Mouse (Mus musculus) CH12.LX (cell line): Measurements from ENCODE around the gene Bco1. TPM values are rescaled to one million over a fixed set of nuclear protein-coding genes. Genes with fewer than 3 reads are reported as not detected.

Source experiments
- DNase-seq: peaks from one replicate; pipeline ENCODE4 v3.0.0-alpha.2; 2013; ENCODE audit errors: extremely low read depth
- H3K27ac ChIP-seq: 2 replicates; pipeline ENCODE4 v1.5.1; 2012; ENCODE audit warnings: low read depth, mild to moderate bottlenecking, control low read depth, moderate library complexity; ENCODE audit not compliant: insufficient read depth
- H3K27me3 ChIP-seq: replicated peaks from 2 replicates; pipeline ENCODE3; 2012; ENCODE audit warnings: inconsistent platforms
- H3K36me3 ChIP-seq, 2 experiments: replicated peaks in 1 of 2; 2 replicates each; pipeline versions ENCODE3 to v1.6.1; 2012; ENCODE audit warnings: inconsistent platforms in 1 of 2, low read length in 1 of 2, mild to moderate bottlenecking in 1 of 2, mixed read lengths in 1 of 2, moderate library complexity in 1 of 2; ENCODE audit not compliant: control insufficient read depth in 1 of 2, insufficient read depth in 1 of 2
- H3K4me1 ChIP-seq, 2 experiments: 2 replicates each; pipeline ENCODE4 v1.6.1; 2012; ENCODE audit warnings: inconsistent platforms in 1 of 2, moderate library complexity in 1 of 2; ENCODE audit not compliant: insufficient read depth in 2 of 2, control insufficient read depth in 1 of 2
- H3K4me2 ChIP-seq: 2 replicates; pipeline ENCODE4 v1.6.1; 2012; ENCODE audit warnings: low read depth, mild to moderate bottlenecking, control low read depth; ENCODE audit not compliant: poor library complexity, insufficient read depth, severe bottlenecking
- H3K4me3 ChIP-seq, 3 experiments: fragments of 150-350 bp in 1 of 3; sonication (generic) in 1 of 3; replicated peaks in 1 of 3; 2 replicates each; pipeline versions ENCODE3 to v1.5.1; 2011 to 2012; ENCODE audit warnings: low read depth in 2 of 3, low read length in 2 of 3, mild to moderate bottlenecking in 2 of 3, moderate library complexity in 2 of 3, control low read depth in 1 of 3, improper control_type of control experiment in 1 of 3, inconsistent platforms in 1 of 3, mixed read lengths in 1 of 3; ENCODE audit not compliant: poor library complexity in 1 of 3
- H3K79me2 ChIP-seq: replicated peaks from 2 replicates; pipeline ENCODE4 v1.6.1; 2012; ENCODE audit warnings: mild to moderate bottlenecking, moderate library complexity; ENCODE audit not compliant: control insufficient read depth, poor library complexity, insufficient read depth, severe bottlenecking; ENCODE audit errors: extremely low read depth
- H3K9ac ChIP-seq: 2 replicates; pipeline ENCODE4 v1.6.1; 2012; ENCODE audit warnings: low read depth, mild to moderate bottlenecking, control low read depth, moderate library complexity; ENCODE audit not compliant: insufficient read depth
- H3K9me3 ChIP-seq: replicated peaks from 2 replicates; pipeline ENCODE3; 2012; ENCODE audit warnings: low read length, inconsistent platforms, mixed read lengths
- BHLHE40 ChIP-seq: IDR thresholded peaks from 2 replicates; pipeline ENCODE4 v1.6.1; 2011; ENCODE audit warnings: mild to moderate bottlenecking, low read depth, low read length, improper control_type of control experiment
- CHD1 ChIP-seq: IDR thresholded peaks from 2 replicates; pipeline ENCODE4 v1.6.1; 2012; ENCODE audit warnings: low read depth, low read length, improper control_type of control experiment, inconsistent platforms
- CHD2 ChIP-seq: IDR thresholded peaks from 2 replicates; pipeline ENCODE4 v1.6.1; 2011; ENCODE audit warnings: low read length, improper control_type of control experiment
- CTCF ChIP-seq, 2 experiments: IDR thresholded peaks in 1 of 2; conservative IDR thresholded peaks in 1 of 2; 2 replicates each; pipeline ENCODE4 v1.5.1; 2011 to 2012; ENCODE audit warnings: low read depth in 2 of 2, low read length in 2 of 2, improper control_type of control experiment in 1 of 2, inconsistent platforms in 1 of 2, mild to moderate bottlenecking in 1 of 2, moderate library complexity in 1 of 2
- ELF1 ChIP-seq: IDR thresholded peaks from 2 replicates; pipeline ENCODE4 v1.6.1; 2014; ENCODE audit warnings: low read depth, mild to moderate bottlenecking, inconsistent platforms, low read length, improper control_type of control experiment
- ETS1 ChIP-seq: conservative IDR thresholded peaks from 2 replicates; pipeline ENCODE4 v1.6.1; 2012; ENCODE audit warnings: low read depth, mild to moderate bottlenecking, inconsistent platforms, low read length, improper control_type of control experiment, moderate library complexity
- GABPA ChIP-seq: IDR thresholded peaks from 2 replicates; pipeline ENCODE4 v1.6.1; 2012; ENCODE audit warnings: low read depth, low read length, improper control_type of control experiment, inconsistent platforms; ENCODE audit not compliant: insufficient replicate concordance
- IRF4 ChIP-seq: IDR thresholded peaks from 2 replicates; pipeline ENCODE4 v1.6.1; 2014; ENCODE audit warnings: low read depth, mild to moderate bottlenecking, inconsistent platforms, low read length, improper control_type of control experiment
- JUND ChIP-seq: conservative IDR thresholded peaks from 2 replicates; pipeline ENCODE4 v1.6.1; 2011; ENCODE audit warnings: low read depth, low read length, improper control_type of control experiment
- MAX ChIP-seq: IDR thresholded peaks from 2 replicates; pipeline ENCODE4 v1.6.1; 2011; ENCODE audit warnings: low read length, improper control_type of control experiment
- MAZ ChIP-seq: IDR thresholded peaks from 2 replicates; pipeline ENCODE4 v1.6.1; 2012; ENCODE audit warnings: low read depth, mild to moderate bottlenecking, inconsistent platforms, low read length, improper control_type of control experiment, moderate library complexity
- MEF2A ChIP-seq: IDR thresholded peaks from 2 replicates; pipeline ENCODE4 v1.6.1; 2014; ENCODE audit warnings: low read depth, mild to moderate bottlenecking, inconsistent platforms, low read length, improper control_type of control experiment, borderline replicate concordance
- MYC ChIP-seq: IDR thresholded peaks from 2 replicates; pipeline ENCODE4 v1.6.1; 2011; ENCODE audit warnings: low read depth, mild to moderate bottlenecking, improper control_type of control experiment, low read length
- POLR2AphosphoS2 ChIP-seq: IDR thresholded peaks from 2 replicates; pipeline ENCODE4 v1.6.1; 2011; ENCODE audit warnings: low read depth, low read length, improper control_type of control experiment
- RAD21 ChIP-seq: IDR thresholded peaks from 2 replicates; pipeline ENCODE4 v1.6.1; 2011; ENCODE audit warnings: low read depth, mild to moderate bottlenecking, low read length, improper control_type of control experiment, moderate library complexity
- RCOR1 ChIP-seq: conservative IDR thresholded peaks from 2 replicates; pipeline ENCODE4 v1.6.1; 2012; ENCODE audit warnings: low read depth, mild to moderate bottlenecking, inconsistent platforms, low read length, improper control_type of control experiment
- SMC3 ChIP-seq: IDR thresholded peaks from 2 replicates; pipeline ENCODE4 v1.6.1; 2011; ENCODE audit warnings: low read depth, low read length, improper control_type of control experiment
- ZC3H11A ChIP-seq: IDR thresholded peaks from 2 replicates; pipeline ENCODE4 v1.6.1; 2012; ENCODE audit warnings: low read depth, mild to moderate bottlenecking, inconsistent platforms, low read length, improper control_type of control experiment
- ZMIZ1 ChIP-seq: IDR thresholded peaks from 2 replicates; pipeline ENCODE4 v1.6.1; 2012; ENCODE audit warnings: low read depth, mild to moderate bottlenecking, inconsistent platforms, low read length, improper control_type of control experiment
- ZNF384 ChIP-seq: IDR thresholded peaks from 2 replicates; pipeline ENCODE4 v1.6.1; 2012; ENCODE audit warnings: low read depth, low read length, improper control_type of control experiment, inconsistent platforms
- dilution Hi-C: fragments of 300-500 bp; cut with MboI; formaldehyde crosslinking; loops from 2 replicates; pipeline ENCODE4 v1.14.3; 2020; ENCODE audit warnings: low sequenced_read_pairs; ENCODE audit not compliant: extremely low pct_unique_long_range_greater_than_20kb, extremely low pct_ligation_motif_present
- in situ Hi-C: fragments of 300-500 bp; cut with MboI; formaldehyde crosslinking; loops from 3 replicates; pipeline ENCODE4 v1.14.3; 2019; ENCODE audit warnings: low sequenced_read_pairs, low pct_ligation_motif_present, low pct_unique_long_range_greater_than_20kb, mixed read lengths
- polyA plus RNA-seq: library from polyadenylated mRNA; unstranded; fragments of >175 nt; gene quantifications from 2 replicates; pipeline ENCODE4 v1.2.1, GENCODE M21; 2012; ENCODE audit warnings: low read depth; ENCODE audit not compliant: insufficient read length
- total RNA-seq, 2 experiments: library from RNA; depleted of rRNA; stranded (reverse); fragments of 300-350 nt in 1 of 2; fragments of >200 nt in 1 of 2; gene quantifications; 2 replicates each; pipeline ENCODE4 v1.2.3; 2012 to 2014

Bco1 gene
- total and polyA plus RNA-seq, 3 experiments: not detected

DNA sequence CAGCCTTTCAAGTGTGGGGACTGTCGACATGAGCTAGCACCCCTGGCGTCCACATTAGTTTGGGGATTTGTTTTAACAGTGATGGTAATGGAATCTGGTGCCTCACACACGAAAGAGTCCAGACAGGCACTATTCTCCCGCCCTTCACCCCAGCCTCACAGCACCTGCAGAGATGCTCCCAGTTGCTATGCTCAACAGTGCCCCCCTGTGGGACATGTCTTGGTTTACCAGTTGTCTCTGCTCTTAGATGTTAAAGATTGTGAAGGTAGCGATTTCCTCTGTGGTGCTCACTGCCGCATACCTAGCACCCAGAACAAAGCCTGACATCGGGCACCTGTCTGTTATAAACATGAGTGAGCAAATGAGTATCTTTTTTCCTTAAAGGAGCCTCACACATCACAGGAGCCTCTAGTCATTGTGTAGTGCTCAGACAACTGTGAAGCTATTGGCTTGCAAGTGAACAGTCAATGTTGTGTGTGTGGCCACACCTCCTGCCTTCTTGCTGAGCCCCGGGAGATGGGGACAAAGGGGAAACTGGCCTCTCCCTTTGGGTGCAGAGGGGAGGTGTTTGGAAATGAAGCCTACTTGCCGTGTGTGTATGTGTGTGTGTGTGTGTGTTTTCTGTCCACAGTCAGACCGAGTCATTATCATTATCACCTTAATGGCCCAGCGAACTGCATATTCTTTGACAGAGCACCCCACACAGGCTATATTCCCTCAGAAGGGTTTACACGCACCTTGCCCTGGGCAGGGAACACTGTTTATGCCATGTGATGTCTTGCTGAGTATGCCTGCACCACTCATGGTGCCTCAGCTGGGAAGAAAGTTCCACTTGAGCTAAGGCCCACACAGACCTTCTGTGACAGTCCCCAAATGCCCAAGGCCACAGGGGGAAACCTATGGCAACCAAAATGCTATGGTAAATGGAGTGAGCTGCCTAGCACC is 42.2 kb upstream of the Bco1 start:
- Histone ChIP-seq H3K27ac (no peak overlapping the region), H3K4me2 (no peak overlapping the region), H3K4me3 (no peak overlapping the region)
- TF ChIP-seq ZMIZ1 (no peak), ELF1 (no peak), GABPA (no peak), MAZ (no peak), BHLHE40 (no peak), SMC3 (peak; percentile 24), ZC3H11A (no peak), ZNF384 (no peak), IRF4 (no peak), MEF2A (no peak), CHD2 (no peak), CTCF (conservative IDR thresholded peaks at IDR 0.05 in 1 of 2, IDR thresholded peaks at IDR 0.05 in 1 of 2; ENCODE audit: low read depth in 2 of 2, low read length in 2 of 2) (peak; percentile 41 to 56), JUND (no peak), CHD1 (no peak), RAD21 (peak; percentile 18), POLR2AphosphoS2 (no peak), ETS1 (no peak), MAX (no peak), RCOR1 (no peak), MYC (no peak)
- TF ChIP-seq, all 38 proteins: peak for 3
- peak; percentile 51 for DNase-seq
- Histone ChIP-seq H3K79me2 (no peaks in the 10 kb centered on the region), H3K9me3 (peaks cover 2% of the 10 kb centered on the region), H3K9ac (no peak overlapping the region), H3K27me3 (peaks cover 23% of the 10 kb centered on the region), H3K36me3 (no peaks in the 10 kb centered on the region), H3K4me1 (peaks cover 6 to 23% of the 10 kb centered on the region in 2 experiments; a peak in 3 of 4 replicates)
- in situ Hi-C loops: no loop called here
- dilution Hi-C loops: no loop called here

DNA sequence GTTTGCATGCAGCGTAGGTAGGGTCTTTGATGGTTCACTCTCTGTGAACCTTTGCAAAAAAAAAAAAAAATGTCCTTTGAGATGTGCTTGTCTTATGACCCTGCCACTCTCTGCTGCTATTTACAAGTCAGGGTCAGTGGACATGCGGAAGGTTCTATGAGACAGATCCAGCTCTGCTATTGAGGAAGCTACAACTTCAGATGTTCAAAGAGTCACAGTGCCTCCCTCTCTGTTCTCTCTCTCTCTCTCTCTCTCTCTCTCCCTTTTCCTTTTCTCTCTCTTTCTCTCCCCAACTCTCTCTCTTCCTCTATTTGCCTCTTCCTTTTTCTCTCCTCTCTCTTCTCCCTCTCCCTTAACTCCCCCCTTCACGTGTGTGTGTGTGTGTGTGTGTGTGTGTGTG is 41.5 kb upstream of the Bco1 start:
- in situ Hi-C loops: no loop called here
- no peak overlapping the region for H3K9ac ChIP-seq
- H3K36me3 ChIP-seq: no peaks in the 10 kb centered on the region
- TF ChIP-seq GABPA (no peak), MYC (no peak)
- H3K27me3 ChIP-seq: peaks cover 29% of the 10 kb centered on the region
- no peak overlapping the region for H3K4me3 ChIP-seq
- H3K27ac ChIP-seq: no peak overlapping the region
- no peak overlapping the region for H3K4me2 ChIP-seq
- dilution Hi-C loops: no loop called here
- peaks cover 2% of the 10 kb centered on the region for H3K9me3 ChIP-seq
- no peaks in the 10 kb centered on the region for H3K79me2 ChIP-seq
- DNase-seq: no peak
- peaks cover 6 to 23% of the 10 kb centered on the region in 2 experiments; a peak in 3 of 4 replicates for H3K4me1 ChIP-seq
